Mouse (Mus musculus) testis, adult 2 months (tissue): ENCODE measurements around the gene Ube2d3. TPM values are rescaled to one million over a fixed set of nuclear protein-coding genes. Genes with fewer than 3 reads are reported as not detected.
"Not testable (repeated sequence)": the region's sequence is repeated elsewhere in the genome, so short reads cannot be mapped to it uniquely, and the experiment has no call there.

ENCODE experiments used
- H3K27ac ChIP-seq: fragments of 200-500 bp; 2 replicates; pipeline ENCODE4 v1.5.1; 2012; ENCODE audit warnings: low read depth, low read length; ENCODE audit not compliant: control insufficient read depth, insufficient read depth
- H3K27me3 ChIP-seq: fragments of 200-500 bp; 2 replicates; pipeline ENCODE4 v1.6.1; 2012; ENCODE audit warnings: mild to moderate bottlenecking, low read length, moderate library complexity; ENCODE audit not compliant: control insufficient read depth, insufficient read depth
- H3K36me3 ChIP-seq: fragments of 200-500 bp; 2 replicates; pipeline ENCODE4 v1.6.1; 2012; ENCODE audit warnings: mild to moderate bottlenecking, low read length; ENCODE audit not compliant: control insufficient read depth, insufficient read depth
- H3K4me1 ChIP-seq: fragments of 200-500 bp; 2 replicates; pipeline ENCODE4 v1.6.1; 2012; ENCODE audit warnings: low read length; ENCODE audit not compliant: control insufficient read depth, insufficient read depth
- H3K4me3 ChIP-seq: fragments of 200-500 bp; 2 replicates; pipeline ENCODE4 v1.5.1; 2012; ENCODE audit warnings: low read depth, mild to moderate bottlenecking, low read length, moderate library complexity, mixed read lengths; ENCODE audit not compliant: control insufficient read depth
- CTCF ChIP-seq: fragments of 200-500 bp; IDR thresholded peaks from 2 replicates; pipeline ENCODE4 v1.5.1; 2012; ENCODE audit warnings: low read depth, mild to moderate bottlenecking, inconsistent platforms, low read length, moderate library complexity; ENCODE audit not compliant: control insufficient read depth, insufficient read depth, insufficient replicate concordance
- POLR2A ChIP-seq: fragments of 200-500 bp; IDR thresholded peaks from 2 replicates; pipeline ENCODE4 v1.6.1; 2012; ENCODE audit warnings: low read depth, mild to moderate bottlenecking, inconsistent platforms, low read length, moderate library complexity; ENCODE audit not compliant: control insufficient read depth
- polyA plus RNA-seq: library from polyadenylated mRNA; depleted of rRNA; stranded (reverse); fragments of >200 nt; gene quantifications from 2 replicates; pipeline ENCODE4 v1.2.3, GENCODE M21; 2012

Ube2d3 gene
- polyA plus RNA-seq, 1 experiment, result 621 TPM

DNA sequence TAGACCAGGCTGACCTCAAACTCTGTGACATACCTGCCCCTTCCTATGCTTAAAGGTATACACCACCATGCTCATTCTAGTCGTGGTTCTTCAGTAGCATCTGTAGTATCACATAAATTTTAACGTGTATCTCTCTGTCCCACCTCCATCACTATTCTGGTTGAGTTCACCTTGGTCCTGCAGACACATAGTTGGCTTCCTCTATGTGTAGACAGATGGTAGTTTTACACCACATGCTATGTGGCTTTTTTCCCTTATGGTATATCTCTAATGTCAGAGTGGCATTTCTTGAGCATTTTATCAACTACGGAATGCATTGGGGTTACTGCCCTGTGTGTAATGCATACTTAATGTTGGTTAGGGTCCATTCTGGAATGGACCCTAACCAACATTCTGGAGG is 31.2 kb downstream of the Ube2d3 start:
- Histone ChIP-seq H3K4me3 (no peak overlapping the region), H3K27me3 (no peaks in the 10 kb centered on the region), H3K4me1 (no peaks in the 10 kb centered on the region), H3K36me3 (no peaks in the 10 kb centered on the region), H3K27ac (no peak overlapping the region)
- TF ChIP-seq CTCF, result no peak
- TF ChIP-seq POLR2A, result no peak

DNA sequence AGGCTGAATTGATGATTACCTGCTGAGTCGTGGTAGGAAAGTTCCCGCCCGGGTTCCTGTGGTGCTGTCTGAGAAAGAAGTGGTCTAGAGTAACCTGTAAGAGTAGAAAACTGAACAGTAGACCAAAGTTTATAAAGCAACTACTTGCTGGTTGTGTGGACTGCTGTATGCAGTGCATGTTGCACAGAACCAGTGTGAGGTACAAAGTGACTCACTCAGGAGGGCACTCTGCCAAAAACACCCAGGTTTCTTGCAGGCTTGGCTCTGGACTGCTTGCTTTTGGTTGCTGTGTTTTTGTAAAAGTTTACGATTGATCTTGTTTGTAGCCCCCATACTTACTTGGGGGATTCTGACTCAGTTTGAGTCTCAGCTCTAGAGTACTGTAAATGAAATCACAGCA is 32.0 kb downstream of the Ube2d3 start:
- Histone ChIP-seq H3K27ac (no peak overlapping the region), H3K4me3 (no peak overlapping the region), H3K36me3 (no peaks in the 10 kb centered on the region), H3K27me3 (no peaks in the 10 kb centered on the region), H3K4me1 (no peaks in the 10 kb centered on the region)
- TF ChIP-seq CTCF (no peak), POLR2A (no peak)

DNA sequence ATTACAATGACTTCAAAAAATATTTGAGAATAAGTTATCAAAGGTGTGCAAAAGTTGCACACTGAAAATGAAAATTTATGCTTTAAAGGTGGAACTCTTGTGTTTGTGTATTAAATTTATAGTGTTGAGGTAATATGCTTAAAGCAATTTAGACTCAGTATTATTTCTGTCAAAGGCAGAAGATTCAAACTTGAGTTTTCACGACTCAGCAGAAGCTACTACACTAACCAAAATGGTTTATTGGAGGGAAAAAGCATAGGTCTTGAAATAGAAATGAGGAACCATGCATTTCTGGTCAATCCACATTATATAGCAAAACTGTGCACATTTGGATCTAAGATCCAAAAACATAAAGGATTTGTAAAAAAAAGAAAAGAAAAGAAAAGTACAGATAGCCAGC is 32.9 kb downstream of the Ube2d3 start:
- no peaks in the 10 kb centered on the region for H3K27me3 ChIP-seq
- H3K4me3 ChIP-seq, result no peak overlapping the region
- no peaks in the 10 kb centered on the region for H3K4me1 ChIP-seq
- TF ChIP-seq POLR2A (no peak), CTCF (no peak)
- H3K27ac ChIP-seq, result no peak overlapping the region
- no peaks in the 10 kb centered on the region for H3K36me3 ChIP-seq

DNA sequence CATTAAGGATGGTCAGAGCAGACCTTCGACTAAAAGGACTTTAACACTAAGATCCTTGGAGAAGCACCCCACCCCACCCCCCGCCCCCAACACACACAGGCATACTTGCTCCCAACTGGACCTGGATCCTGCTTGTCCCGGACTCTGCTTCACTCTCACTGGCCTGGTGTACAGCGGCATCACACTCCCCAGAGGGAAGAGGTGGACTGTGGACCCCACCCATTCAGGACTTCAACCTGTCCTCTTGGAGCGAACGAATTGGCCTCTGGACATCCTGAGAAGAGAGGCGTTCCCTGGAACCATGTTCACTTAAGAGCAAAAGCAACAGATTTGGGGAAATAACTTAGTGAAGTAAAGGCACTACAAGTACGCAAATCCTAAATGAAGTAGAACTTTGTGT is 37.1 kb downstream of the Ube2d3 start:
- no peak overlapping the region for H3K4me3 ChIP-seq
- TF ChIP-seq POLR2A (no peak), CTCF (no peak)
- H3K27ac ChIP-seq, result no peak overlapping the region
- no peaks in the 10 kb centered on the region for H3K27me3 ChIP-seq
- no peaks in the 10 kb centered on the region for H3K4me1 ChIP-seq
- no peaks in the 10 kb centered on the region for H3K36me3 ChIP-seq

DNA sequence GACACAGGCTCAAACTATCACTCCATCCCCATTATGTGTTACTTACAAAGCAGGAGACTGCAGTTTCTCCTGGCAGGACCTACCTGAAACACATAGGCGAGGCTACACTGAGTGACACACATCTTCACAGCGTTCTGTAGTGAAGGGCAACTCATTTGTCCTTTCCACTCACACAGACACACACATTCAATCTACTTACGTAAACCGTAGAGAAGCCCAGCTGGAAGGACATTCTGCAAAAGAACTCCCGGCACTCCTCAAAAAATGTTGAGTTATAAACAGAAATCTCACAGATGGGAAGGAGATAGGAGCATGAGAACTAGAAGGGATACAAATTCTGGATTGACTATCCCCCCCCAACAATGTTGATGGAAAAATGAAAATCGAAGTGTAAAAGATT is 38.3 kb downstream of the Ube2d3 start:
- no peaks in the 10 kb centered on the region for H3K36me3 ChIP-seq
- H3K27ac ChIP-seq, result no peak overlapping the region
- no peak overlapping the region for H3K4me3 ChIP-seq
- H3K4me1 ChIP-seq, result no peaks in the 10 kb centered on the region
- H3K27me3 ChIP-seq, result no peaks in the 10 kb centered on the region
- TF ChIP-seq CTCF, result no peak
- no peak for TF ChIP-seq POLR2A

DNA sequence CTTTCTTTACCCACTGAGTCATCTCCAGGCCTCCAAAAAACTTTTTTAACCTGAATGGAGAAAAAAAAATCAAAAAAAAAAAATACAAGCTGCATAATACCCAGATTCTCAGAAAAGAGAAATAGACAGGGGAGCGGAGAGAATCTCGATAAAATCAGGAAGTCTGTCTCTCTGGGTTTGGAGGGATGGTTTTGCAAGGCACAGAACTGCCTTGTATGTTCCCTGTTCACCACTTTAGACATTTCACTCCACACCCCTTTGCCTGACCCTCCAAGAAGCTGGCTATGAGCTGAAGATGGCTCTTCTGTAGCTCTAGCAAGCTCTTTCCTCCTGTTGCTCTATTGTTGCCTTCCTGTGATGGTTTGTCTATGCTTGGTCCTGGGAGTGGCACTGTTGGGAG is 39.0 kb downstream of the Ube2d3 start:
- no peak overlapping the region for H3K27ac ChIP-seq
- no peak overlapping the region for H3K4me3 ChIP-seq
- TF ChIP-seq CTCF, result no peak
- no peak for TF ChIP-seq POLR2A
- no peaks in the 10 kb centered on the region for H3K4me1 ChIP-seq
- H3K36me3 ChIP-seq, result no peaks in the 10 kb centered on the region
- H3K27me3 ChIP-seq, result no peaks in the 10 kb centered on the region

DNA sequence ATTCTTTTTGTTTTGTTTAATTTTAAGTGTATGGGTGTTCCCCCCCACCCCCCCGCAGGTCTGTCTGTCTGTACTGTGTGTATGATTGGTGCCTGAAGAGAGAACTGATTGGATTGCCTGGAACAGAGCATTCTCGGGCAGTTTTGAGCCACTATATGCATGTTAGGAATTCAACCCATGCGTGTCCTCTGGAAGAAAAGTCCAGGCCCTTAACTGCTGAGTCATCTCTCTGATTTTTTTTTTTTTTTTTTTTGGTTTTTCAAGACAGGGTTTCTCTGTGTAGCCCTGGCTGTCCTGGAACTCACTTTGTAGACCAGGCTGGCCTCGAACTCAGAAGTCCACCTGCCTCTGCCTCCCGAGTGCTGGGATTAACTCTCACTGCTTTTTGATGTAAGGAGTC is 41.1 kb downstream of the Ube2d3 start:
- H3K4me3 ChIP-seq, H3K4me1 ChIP-seq, H3K27me3 ChIP-seq, H3K36me3 ChIP-seq, H3K27ac ChIP-seq: not testable (repeated sequence)

DNA sequence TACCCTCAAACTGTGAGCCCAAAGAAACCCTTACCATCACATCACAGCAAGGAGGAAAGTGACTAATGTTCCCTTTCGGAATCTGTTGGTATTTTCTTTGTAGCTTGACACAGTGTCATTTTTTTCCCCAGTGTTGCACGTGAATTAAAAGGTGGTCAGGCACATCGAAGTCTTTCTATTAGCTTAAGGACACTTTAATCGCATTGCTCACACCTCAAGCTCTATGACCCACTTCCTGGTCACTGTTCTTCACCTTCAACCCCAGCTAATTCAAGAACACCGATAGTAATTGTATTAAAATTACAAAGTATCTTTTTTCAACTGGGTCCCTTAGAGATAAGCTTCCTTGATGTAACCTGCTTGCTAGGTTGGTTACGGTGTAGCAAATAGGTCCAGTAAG is 42.8 kb downstream of the Ube2d3 start:
- peaks cover 6% of the 10 kb centered on the region for H3K4me1 ChIP-seq
- H3K27me3 ChIP-seq, result no peaks in the 10 kb centered on the region
- no peak overlapping the region for H3K27ac ChIP-seq
- no peak overlapping the region for H3K4me3 ChIP-seq
- no peak for TF ChIP-seq CTCF
- TF ChIP-seq POLR2A, result no peak
- H3K36me3 ChIP-seq, result no peaks in the 10 kb centered on the region
